Mouse (Mus musculus): ENCODE results near the gene Tigd3.
A peak's percentile ranks its signal among the peaks of the same experiment; 100 is the strongest.

Tigd3 gene

DNA sequence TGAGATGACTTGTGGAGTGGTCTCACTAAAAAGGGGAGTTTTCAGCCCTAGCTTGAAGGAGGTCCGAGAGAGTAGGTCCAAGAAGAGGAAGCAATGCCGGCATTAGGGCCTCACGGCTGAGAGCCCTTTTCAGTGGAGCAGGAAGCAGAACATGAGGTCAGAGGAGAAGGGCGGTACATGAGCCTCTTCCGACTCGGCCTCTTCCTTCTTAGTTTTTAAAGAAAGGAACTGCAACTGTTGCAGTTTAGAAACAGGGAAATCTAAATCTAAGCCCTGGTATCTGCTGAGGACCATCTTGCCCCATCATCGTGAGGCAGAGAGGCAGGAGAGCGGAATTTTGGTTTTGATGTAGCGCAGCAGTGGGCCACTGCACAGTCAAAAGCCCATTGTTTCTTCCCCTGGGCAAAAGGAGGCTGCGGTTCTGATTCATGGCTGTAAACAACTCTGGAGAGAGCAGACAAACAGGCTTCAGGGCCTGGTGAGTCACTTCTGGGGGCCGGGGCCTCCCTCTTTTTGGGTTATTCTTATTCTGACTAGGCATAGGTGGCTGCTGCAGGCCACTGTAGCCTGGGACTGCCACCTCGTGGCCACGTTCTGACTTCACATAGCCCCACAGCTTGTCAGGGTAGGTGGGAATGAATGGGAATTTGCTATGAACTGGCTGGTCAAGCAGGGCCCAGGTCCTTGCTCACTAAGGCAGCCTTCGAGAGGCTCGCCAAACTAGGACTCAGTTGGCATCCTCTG is 16.2 kb downstream of the Tigd3 start, which contains the start of gene Slc25a45:
Slc25a45 (plus strand) TSS at position 191 of the 744 bp plus-strand sequence.
- DNase-seq (ENCODE audit: low spot score) = peak; percentile 52

DNA sequence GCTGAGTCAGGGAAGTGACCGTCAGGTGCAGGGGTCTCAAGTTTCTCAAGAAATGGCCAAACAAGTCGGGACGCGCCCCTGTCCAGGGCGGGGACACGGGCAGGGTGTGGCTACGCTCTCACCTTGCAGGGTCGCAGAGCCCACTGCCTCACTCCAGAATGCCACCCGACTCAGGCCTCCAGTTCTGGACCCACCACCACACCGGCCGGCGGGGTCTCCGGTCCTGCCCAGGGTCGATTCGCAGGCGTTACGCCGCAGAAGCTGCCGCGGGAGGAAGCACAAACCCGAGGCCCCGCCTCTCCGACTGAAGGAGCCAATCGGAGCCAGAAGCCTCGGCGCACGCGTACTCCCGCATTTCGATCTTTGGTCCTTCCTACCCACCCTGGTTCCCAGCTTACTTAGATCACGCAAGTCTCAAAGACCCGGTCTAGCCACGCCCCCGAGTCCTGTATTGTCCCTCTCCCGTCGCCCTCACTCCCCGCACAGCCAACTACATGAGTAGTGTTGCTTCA is 18.9 kb downstream of the Tigd3 start, which contains the start of gene Frmd8:
Frmd8 (minus strand) TSS at position 306 of the 512 bp plus-strand sequence.
- DNase-seq (ENCODE audit: low spot score) = peak; percentile 87

DNA sequence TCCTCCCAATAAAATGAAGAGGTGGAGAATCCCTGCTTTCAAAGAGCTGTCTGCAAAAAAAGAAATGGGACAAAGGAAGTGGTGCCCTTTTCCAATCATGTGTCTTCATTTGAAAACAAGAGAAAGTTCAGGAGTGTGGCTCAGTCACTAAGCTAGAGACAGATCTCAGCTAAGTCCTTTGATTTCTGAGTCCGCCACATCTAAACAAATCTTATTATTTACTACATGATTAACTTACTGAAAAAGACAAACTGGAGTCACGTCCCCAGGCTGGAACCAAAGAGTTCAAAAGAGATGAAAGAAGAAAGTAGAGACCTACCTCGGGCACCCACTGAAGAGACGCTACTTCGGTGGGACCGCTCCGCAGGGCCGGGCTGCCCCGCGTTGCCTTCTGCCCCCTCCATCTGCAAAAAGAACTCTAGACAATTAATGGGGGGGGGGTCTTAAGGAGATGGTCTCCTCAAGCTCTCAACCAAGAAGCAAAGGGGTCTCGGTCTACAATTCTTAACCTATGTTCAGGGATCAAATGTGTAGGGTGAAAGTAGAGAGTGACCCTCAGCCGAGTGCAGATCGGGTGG is 19.5 kb downstream of the Tigd3 start:
- DNase-seq (ENCODE audit: low spot score) = no peak

DNA sequence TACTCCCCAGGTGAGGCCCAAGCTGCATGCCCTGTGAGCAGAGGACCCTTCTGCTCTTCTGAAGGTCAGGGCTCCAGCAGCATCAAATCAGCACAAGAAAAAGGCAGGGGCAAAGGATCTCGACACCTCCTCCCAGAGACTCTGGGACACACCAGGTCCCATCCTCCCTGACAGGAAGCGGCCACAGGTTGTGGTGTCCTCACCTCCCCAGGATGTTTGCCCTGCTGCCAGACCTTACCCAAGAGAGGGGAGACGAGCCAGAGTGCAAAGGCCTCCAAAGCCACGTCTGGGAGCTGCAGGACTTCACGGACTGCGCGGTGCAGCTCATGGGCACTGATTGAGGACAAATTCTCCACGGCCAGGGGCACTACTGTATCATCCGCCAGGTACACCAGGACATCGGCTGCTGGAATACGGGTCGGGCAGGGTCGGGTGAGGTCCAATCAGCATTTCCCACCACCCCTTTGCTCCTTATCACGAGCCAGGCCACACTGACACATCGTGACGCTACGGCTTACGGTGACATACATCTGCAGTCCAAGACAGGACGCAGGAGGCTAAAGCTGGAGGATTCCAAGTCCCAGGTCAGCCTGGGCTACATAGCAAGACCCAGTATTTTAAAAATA is 20.9 kb downstream of the Tigd3 start:
- DNase-seq (ENCODE audit: low spot score) = no peak

DNA sequence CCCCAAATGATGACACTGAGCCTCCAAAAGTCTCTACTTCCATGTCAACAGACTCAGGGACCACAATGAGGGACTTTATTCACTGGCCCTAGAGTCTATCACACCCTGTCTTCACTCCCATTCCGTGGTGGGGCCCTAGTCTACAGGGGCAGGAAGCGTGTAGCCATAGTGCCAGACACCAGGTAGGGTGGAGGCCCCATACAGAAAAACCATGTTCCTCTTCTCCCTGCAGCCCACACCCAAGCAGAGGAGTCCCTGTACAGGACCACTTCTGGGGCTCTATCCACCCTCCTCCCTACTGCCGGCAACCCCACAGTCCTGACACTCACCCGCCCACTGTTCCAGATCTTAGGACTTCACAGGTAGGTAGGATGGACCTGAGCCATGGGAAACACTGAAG is 21.4 kb downstream of the Tigd3 start:
- DNase-seq (ENCODE audit: low spot score) = no peak

DNA sequence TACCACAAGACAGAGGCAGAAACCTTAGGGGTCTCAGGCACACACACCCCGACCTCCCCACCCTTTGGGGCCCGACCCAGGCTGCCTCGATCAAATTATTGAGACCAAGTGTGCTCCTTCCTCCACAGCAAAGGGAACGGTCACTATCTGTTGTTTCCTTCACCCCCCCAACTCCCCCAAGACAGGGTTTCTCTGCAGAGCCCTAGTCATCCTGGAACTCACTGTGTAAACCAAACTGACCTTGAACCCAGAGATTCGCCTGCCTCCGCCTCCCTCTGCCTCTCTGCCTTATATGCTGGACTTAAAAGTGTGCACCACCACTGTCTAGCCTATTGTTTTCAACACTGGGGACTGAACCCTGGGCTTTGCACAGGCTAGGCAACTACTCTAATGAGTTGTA is 22.3 kb downstream of the Tigd3 start:
- DNase-seq (ENCODE audit: low spot score) = no peak

DNA sequence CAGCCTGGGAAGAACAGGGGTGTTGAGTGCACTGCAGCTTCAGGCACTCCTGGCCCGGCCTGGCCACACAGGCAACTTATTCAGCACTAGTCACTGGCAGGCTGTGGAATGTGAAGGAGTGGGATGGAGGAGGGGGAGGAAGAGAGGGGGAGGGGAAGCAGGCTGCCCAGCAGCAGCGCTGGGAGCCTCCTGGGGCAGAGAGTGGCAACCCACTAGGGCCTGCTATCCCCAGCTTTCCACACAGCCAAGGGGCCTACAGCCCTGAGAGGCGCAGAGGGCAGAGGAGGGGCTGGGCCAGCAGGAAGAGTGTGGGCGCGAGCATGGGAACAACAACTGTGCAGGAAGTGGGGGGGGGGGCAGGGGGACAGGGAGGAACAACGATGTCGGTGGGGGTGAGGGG is 22.7 kb downstream of the Tigd3 start:
- DNase-seq (ENCODE audit: low spot score) = no peak

DNA sequence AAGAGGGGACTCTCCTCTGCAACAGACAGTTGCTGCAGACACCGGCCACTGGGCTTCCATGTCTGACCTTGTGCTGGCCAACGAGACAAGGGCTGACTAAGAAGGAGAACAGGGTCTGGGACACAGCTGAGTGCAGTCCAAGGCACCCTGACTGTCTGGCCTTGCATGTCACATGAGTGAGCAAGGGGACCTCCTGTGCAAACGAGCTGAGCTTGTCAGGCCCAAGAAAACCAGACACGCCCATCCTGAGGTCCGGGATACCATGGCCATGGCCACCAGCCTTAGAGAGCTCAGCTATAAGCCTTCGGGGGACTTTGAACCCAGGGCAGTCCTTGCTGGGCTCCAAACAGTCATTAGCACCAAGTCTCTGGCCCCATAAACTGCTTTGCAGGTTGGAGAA is 25.9 kb downstream of the Tigd3 start:
- DNase-seq (ENCODE audit: low spot score) = no peak

DNA sequence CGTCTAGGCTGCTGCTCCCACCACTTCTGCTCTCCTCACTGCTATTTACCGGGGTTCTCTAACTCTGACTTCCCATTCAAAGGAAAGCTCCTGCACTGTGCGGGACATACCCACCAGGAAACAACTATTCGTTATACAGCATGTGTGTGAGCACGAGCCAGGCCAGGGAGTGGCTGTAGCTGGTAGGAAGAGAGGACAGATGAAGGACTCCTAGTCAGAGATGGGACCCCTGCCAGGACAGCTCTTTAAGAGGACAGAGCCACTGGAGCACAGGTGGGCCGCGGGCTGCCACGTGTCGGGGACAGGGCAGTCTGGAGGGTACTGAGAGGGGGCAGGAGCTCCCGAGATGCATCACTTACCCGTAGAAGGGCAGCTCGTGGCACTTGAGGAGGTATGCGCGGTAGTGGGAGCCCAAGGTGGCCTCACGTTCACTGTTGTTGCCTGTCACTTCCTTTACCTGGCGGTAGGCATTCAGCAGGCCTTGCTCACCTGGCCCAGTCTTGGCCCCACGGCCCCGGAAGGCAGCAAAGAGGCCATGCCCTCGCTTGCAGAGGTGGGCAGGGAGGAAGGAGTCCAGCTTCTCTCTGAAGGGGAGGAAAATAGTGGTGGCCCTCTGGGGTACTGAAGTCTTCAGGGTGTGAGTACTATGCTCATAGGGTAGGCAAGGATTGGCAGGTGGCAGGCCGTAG is 29.1 kb downstream of the Tigd3 start:
- no peak for DNase-seq (ENCODE audit: low spot score)

DNA sequence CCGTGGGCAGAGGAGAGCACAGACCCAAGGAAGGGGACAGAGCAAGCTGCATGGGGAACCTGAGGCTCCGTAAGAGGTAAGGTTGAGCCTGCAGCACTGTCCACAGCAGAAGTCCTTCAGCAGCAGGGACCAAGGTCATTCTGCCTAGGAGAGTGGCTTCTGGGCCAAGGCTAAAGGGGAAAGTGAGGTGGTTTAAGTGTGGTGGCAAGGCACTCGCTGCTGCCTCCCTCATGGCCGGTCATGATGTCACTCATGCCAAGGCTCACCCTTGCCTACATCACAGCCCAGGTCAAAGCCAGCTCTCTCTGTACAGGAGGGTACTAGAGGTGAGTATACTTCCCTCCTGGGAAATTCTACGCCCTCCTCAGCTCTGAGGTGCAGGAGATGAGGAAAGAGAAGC is 30.2 kb downstream of the Tigd3 start:
- no peak for DNase-seq (ENCODE audit: low spot score)

DNA sequence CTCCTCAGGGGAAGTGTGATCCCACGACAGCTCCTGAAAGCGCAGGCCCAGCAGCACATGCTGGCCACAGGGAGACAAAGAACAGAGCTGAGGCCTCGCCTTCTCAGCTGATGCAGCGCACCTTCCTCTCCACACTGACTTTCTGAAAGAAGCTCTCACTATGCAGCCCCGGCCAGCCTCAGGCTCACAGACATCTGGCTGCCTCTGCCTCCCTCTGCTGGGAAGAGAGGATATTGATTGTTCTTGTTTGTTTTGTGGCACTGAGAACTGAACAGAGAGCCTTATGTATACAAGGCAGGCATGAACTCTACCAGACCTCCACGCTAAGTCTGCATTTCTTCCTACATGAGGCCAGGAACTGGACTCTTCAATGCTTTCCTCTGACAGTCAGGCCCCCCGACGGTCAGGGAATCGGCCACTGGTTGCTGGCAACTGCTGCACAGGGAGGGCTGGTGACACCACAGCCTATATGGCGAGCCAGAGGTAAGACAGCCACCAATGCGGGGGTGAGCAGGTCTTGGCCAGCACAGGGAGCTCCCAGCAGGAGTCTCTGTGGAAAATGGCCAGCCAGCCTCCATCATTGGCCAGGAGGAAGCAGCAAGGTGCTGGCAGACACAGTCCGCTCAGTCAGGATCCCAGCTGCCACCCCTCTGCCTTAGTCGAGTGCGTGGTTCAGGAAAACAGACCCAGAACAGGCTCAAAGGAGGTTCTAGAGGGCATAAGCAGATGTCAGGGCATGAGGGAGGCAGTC is 31.4 kb downstream of the Tigd3 start:
- DNase-seq (ENCODE audit: low spot score) = no peak

DNA sequence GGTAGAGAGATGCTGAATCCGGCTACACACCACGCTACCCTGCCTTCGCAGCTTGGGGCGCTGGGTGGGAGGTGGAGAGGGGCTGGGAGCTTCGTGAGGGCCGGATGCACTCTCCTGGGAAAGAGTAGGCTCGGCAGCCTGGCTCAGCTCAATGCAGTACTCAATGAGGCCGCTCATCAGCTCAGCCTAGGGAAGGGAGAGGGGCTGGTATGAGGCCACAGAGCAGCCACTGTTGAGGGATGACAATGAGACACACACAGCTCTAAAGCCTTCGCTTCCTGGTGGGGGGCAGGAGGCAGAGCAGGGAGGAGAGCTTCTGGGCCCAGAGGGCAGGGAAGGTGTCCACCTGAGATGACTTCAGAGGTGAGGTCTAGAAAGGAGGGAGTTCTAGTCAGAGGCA is 37.3 kb downstream of the Tigd3 start:
- DNase-seq (ENCODE audit: low spot score) = no peak

DNA sequence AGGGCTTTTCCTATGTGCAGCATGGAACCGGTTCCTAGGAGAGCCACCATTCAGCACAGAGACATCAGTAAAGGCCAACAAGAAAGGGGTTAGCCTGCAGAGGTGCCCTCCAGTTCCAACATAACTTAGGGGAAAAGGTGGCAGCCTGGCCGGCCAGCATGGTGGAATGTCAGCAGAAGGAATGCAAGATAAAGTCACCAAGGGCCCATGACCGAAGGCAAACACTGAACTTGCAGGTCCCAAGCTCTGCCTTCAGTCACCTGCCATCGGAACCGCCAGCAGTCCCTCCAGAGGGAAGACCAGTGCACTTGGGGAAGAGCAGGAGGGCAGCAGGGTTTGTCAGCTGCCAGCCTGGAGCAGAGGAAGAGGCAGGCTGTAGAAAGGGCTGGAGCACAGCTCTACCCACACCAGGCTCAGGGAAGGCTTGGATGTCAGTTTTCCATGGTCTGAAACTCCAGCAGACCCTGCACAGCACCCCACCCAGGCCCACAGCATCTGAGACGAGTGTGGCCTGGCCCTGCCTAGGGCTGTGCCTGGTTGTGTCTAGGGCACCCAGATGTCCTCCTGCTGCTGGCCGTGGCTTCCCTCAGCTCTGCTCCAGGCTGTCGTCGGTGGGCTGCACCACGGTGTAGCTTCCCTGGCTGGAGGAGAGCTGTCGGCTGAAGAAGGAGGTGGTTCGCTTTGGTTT is 41.8 kb downstream of the Tigd3 start:
- DNase-seq (ENCODE audit: low spot score) = no peak

DNA sequence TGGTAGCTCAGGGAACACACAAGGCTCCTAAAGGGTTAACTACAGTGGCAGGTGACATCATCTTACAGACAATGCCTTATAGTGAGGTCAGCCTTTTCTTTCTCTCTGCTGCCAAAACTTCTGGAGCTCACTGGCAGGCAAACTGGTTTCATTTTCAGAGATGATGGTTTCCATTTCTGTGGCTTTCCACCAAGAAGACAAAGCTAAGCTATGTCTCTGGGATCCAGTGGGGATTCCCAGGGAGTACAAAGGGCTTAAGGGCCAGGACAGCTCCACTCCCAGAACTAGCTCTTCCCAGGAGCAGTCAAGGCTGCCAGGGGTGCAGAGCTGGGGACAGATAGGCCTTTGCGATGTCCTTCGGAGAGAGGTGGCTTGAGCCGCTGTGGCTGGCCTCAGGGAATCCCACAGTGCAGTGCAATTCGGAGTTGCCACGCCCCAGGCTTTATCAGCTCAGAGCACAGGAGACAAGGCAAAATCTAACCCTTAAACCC is 42.4 kb downstream of the Tigd3 start:
- peak; percentile 52 for DNase-seq (ENCODE audit: low spot score)

DNA sequence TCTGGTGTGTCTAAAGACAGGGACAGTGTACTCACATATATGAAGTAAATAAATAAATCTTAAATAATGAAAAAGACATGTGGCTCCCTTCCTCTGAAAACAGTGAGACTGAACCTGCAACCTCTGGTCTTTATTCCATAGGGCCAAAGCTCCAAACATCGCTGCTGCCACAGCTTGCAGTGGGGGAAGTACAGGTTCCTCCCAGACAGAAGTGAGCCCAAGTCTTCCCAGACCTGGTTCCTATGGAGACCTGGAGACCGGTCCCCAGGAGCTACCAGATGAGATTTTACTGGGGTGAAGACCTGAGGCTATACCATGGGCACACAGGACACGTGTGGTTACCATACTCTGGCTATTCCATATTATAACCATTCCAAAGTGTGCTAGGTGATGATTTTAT is 43.1 kb downstream of the Tigd3 start:
- no peak for DNase-seq (ENCODE audit: low spot score)

DNA sequence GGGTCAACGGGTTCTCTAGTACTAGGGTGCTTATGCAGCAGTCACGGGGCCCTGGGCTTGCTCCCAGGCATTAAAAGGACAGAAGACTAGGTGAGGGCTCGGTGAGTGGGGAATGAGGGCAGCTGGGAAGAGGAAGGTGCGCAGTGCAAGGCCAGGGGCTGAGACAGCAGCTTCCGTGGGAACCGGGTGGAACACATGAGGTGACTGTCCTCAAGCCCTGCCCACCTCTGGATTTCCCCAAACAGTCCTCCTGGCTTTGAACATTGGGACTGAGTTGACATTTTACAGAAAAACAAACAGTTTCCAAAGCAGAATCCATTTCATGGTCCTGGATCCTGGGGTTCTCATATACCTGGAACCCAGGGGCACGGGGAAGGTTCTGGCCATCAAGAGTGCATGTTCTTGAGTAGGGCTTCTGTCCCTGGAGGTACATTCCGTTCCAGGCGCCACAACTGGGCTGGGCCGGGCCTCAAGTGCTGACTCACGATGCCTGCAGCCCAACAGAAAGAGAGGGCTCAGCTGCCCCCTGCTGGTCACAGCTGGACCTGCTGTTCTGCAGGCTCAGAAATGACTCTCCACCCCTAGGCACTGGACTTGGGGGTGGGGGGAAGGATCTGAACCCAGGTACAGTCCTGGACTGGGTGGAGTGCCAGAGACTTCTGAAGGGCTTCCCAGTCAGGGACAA is 44.0 kb downstream of the Tigd3 start:
- peak; percentile 93 for DNase-seq (ENCODE audit: low spot score)

DNA sequence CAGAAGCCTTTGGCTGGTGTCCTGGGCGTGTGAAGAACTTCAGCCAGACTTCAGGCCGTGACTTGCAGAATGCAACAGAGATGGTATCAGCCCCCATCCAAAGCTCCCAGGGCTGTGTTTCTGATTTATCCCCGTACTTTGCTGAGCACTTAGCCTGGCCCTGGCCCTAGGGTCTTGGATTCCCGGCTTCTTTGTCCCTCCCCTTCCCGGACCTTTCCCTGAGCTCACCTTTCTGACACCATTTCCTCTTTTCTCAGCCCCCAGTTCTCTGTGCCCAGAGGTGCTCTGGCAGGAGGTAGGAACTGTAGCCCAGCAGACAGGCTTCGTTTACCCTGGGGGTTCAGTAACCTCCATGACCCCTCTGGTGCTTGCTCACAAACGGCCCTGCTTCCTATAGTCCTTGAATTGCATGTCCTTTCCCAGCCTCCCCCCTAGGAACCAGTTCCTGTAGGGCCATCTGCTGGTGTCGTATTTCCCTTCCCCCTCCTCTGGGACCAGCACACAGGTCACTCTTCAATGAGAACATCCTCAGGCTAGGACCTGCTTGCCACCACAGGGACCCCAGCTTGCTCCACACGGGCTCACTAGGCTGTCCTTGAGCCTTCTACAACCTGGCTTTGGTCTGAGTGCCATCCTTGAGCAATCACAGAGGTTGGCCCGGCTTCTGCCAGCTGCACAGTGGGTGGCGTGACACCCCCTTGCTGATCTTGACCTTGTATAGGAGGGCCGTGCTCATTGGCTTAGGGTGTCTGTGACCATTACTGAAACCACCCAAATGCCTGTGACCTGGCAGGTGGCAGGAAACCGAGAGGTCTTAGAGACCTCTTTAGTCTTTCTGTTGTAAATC is 44.9 kb downstream of the Tigd3 start:
- peak; percentile 67 for DNase-seq (ENCODE audit: low spot score)

DNA sequence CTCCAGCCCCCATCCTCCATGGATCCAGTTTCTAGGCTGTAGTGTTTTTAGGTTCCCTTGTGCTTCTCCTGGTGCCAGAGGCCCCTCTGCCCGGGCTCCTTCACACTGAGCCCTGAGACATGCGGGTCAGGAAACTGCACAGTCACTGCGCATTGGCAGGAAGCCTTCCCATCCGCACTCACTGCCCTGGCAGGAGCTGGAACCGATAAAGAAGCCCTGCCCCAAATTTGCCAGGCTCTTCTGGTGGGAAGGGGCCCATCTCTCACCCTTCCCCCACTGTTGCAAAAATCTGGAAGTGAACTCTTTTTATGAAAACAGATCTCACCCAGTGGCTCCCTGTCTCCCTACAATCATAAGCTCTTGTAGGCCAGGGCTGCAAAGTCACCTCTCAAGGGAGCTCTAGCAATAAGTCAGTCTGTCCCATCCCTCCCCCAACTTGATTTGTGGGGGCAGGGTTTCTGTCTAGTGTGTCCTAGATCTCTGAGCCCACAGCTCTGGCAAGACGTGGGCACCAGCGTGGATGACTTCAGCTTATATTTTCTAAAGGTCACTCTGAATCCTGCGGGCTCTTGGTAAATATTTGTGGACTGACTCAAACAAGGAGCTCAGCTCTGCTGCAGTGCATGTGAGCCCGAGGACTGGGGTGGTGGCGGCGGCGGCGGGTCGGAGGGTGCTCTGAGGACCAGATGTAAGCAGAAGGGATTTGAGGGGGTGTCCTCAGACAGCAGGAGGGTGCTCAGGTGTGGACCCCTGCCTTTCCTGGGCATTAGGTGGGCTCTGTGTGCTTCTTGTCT is 45.7 kb downstream of the Tigd3 start:
- peak; percentile 83 for DNase-seq (ENCODE audit: low spot score)
